Mouse (Mus musculus) monocyte, adult 5-6 weeks (primary cell): ENCODE data around the gene Dusp6. TPM values are rescaled to one million over a fixed set of nuclear protein-coding genes. Genes with fewer than 3 reads are reported as not detected.

Source experiments
- ATAC-seq: fragments of 153-309, 156-312 bp; replicated peaks from 2 replicates; pipeline ENCODE4 v1.8.0; 2017; ENCODE audit warnings: mild to moderate bottlenecking; ENCODE audit not compliant: low TSS enrichment, insufficient number of reproducible peaks, severe bottlenecking, poor library complexity, low FRiP score
- total RNA-seq: library from RNA; stranded (forward); fragments of 200-1000, 200-491, 200-594 nt; gene quantifications from 3 replicates; pipeline ENCODE4 v1.2.3, GENCODE M21; 2017

Gene Dusp6
- total RNA-seq, 1 experiment from 2014 or later: 201 TPM

DNA sequence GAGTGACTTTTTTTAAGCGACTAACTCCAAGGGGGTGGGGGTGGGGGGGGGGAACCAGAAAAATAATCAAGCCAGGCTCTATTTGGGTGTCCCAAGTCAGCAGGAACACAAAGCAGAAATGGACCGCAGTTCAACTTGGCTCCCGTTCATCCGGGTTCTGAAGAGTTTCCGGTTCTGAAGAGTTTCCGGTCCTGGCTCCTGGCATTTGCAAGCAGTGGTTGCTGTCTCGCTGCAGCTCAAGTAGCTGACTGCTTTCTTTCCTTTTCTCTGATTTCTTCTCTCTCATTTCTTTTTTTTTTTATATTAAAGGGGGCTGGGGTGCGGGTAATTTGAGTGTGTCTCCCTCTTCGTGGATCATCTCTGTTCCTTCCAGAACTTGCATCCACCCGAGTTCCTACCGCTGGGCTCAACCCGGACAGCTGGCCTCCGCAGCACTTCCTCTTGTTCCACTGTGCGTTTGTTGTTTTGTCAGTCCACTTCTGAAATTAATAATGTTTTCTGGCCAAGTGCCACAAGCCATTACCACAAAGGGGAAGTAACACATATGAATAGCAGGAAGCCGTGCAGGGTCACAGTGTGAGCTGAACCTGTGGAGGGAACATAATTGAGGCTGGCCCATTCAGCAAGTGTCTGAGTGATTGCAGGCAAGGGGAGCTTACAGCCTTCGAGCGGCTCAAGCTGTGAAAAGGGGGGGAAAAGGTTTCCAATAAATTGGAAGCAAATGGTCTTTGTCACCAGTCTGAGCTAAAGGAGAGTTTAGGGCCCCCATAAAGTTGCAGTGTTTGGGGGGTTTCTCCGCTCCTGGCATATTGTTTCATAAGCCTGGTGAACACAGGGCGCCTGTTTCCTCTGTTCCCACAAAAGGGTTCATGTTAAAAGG, 5.6 kb downstream of the Dusp6 start:
- ATAC-seq: peak; percentile 76

DNA sequence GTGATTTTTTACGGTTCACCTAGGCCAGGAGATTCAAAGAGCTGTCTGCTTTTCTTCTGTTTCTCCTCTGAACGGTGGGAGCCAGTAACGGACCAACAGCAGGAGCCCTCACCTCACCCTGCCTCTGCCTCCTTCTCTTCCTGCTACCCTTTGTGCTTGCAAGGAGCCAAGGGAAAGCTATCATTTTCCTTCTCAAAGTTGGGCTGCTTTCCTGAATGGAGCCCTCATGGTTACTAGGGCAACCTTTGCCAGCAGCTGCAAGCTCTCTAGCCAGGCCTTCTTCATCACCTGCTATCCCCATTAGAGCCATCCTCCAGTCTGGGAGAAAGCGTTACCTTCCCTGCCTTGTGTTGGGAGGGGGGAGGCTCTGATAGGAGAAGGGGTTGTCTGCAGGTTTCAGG, 6.3 kb downstream of the Dusp6 start:
- ATAC-seq: no peak

GRCm38 (mm10) chr10:99269704-99270103, 6.7 kb downstream of the Dusp6 start:
- no peak for ATAC-seq

DNA sequence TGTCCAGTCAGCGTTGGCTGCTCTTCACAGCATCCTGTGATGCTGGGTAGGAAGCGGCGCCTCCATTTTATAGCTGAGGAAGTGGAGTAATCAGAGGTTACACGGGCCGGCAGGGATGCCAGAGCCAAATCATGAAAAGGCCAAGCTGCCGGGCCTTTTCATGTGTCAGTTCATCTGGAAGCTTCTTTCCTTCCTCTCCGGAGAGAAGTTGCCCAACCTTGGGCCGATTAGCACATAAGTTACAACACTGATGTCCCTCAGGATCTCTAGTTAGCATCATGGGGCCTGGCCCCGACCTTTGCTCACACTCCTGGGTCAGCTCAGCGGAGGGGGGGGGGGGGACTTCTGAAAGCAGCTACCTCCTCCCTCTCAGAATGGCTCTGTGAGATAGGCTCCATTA, 7.4 kb downstream of the Dusp6 start:
- ATAC-seq: peak; percentile 68

GRCm38 (mm10) chr10:99271016-99271415, 8.0 kb downstream of the Dusp6 start:
- ATAC-seq: no peak

DNA sequence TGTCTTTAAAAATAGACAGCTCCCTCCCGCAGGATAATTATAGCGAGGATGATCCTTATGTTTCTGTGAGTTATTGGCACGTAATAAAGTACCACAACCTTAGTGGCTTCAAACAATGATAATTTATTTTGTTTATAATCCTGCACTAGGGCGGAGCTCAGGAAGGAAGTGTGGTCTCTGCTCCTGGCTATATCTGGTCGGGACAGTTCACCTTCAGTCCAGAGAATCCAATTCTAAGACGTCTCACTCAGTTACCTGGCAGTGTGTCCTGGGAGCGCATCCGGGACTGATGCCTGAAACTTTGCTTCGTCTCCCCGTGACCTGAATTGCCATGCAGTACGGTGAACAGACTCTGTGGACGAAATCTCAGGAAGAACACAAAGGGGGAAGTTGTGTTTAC, 10.0 kb downstream of the Dusp6 start:
- no peak for ATAC-seq

- ATAC-seq: no peak
Observed at GRCm38 (mm10) chr10:99274640-99275039, 11.6 kb downstream of the Dusp6 start.

DNA sequence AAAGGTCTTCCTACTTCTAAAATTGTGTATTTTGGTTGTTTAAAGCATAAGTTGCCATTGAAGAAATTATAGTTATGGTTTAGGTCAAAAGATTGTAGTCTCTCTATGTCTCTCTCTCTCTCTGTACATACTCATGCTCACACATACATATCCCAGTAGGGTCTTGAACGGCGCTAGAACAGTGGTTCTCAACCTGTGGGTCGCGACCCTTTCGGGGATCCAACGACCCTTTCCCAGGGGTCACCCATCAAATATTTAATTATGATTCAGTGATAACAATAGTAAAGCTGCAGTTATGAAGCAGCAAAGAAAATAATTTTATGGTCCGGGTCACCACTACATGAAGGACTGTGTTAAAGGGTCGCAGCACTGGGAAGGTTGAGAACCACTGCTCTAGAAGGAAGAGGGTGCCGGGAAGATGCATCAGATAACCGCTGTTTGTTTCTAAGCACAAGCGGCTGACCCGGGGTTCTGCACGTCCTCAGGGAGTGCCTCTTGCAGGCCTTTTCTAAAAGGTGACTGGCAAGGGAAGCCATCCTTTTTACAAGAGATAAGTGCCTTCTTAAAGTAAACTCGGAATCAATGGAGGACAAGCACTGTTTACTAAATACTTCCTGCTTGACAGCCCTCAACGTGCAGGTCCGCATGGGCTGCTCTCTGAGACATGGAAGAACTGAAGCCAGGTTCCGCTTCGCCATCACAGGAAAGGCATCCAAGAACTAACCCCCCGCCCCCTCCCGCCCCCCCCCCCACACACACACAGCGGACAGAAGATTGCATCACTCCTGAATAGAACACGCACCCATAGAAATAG, 16.2 kb downstream of the Dusp6 start:
- ATAC-seq: no peak

DNA sequence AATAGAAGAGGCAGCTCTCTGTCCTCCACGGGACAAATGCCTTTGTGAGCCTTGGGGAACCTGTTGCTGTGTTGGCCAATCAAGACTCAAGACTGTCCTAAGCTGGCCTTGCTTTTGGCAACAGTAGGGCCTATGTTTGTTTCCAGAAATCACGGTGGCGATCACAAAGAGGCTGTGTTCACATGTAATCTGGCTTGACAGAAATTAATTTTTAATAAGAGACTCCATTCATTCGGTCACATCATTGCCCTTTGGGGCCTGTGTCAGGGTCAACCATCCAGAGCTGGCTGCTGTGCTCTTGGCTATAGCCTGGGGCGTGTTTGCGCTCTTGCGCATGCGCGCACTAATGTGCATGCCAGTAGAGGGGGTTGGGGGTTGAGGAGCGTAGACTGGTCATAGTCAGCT, 21.0 kb downstream of the Dusp6 start:
- ATAC-seq: no peak

GRCm38 (mm10) chr10:99284918-99285317, 21.9 kb downstream of the Dusp6 start:
- no peak for ATAC-seq

DNA sequence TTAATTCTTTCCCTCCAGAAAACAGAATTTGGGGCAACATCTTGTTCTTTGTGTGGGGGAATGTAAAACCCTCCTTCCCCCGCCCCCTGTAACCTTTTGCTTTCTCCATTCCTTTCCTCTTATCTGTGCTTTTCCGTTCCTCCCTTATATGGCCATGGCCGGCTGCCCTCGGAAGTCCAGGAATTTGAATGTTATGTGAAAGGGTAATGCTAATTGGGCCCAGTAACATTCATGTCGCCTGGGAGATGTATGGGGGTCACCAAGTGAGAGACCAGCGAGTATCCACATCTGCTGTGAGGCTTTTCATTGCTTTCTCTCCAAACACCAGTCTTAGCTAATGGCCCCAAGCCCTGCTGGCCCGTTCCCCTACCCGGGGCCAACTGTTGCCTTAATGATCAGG, 22.7 kb downstream of the Dusp6 start:
- no peak for ATAC-seq

DNA sequence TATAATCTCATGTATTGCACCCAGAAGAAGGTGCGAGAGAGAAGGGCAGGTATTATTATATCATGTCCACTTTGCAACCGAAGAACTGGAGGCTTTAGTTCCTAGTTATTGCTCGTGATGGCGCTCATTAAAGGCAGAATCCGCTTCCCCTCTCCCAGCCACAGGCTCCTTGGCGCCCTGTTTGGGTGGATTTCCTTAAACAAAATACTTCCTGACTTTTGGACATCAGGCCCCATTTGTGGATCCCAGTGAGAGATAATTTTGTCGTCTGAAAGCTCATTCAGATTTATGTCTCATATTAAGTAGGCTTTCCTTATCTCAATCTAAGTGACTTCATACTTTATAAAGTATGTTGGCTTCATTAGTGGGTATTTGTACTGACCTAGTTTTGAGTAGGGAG, 23.2 kb downstream of the Dusp6 start:
- no peak for ATAC-seq

DNA sequence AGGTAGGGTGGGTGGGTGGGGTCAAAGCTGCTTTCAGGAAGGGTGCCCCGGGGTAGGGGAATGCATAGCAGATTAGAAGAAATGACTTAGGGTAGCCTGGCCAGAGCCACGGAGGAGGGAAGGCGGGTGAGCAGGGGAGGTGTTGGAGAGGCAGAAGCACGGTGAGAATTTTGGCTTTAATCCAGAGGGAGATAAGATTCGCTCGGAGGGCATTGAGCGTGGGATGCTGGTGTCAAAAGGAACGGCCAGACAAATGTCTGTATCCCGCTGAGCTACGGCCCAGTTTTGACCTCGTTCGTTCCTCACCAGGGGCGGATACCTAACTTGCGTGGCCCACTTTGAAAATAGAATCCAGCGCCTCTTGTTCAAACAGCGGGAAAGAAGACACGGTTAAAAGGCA, 23.8 kb downstream of the Dusp6 start:
- ATAC-seq: no peak

- no peak for ATAC-seq
Observed at GRCm38 (mm10) chr10:99287206-99287605, 24.2 kb downstream of the Dusp6 start.

GRCm38 (mm10) chr10:99289176-99289575, 26.1 kb downstream of the Dusp6 start:
- no peak for ATAC-seq

DNA sequence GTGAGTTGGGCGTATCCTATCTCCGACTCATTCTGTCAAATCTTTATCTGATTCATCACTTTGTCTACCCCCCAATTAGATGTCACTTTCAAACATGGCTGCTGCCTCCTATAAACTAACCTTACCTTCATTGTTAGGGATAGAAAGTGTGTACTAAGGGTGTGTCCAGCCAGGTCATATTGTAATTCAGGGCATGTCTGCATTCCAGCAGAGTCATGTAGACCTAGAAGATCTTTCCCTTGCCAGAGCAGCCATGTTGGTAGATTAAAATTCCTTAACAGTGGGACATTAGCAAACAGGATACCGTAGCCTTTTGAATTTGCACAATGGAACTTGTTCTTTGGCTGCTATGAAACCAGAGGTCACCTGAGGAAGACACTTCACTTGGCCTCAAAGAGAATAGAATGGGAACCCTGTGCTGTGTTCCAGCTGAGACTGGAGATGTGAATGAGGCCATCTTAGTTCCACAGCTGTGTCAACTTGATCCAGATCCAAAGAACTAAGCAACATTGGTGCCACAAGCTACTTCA, 30.1 kb downstream of the Dusp6 start:
- no peak for ATAC-seq

GRCm38 (mm10) chr10:99297721-99298120, 34.7 kb downstream of the Dusp6 start:
- ATAC-seq: no peak

- ATAC-seq: no peak
Observed at GRCm38 (mm10) chr10:99298328-99299295, 35.6 kb downstream of the Dusp6 start.

GRCm38 (mm10) chr10:99299303-99299702, 36.3 kb downstream of the Dusp6 start:
- ATAC-seq: no peak
